Mouse (Mus musculus): ENCODE results near the gene H3f3a. TPM values are rescaled to one million over a fixed set of nuclear protein-coding genes. Genes with fewer than 3 reads are reported as not detected.

The H3f3a gene
- polyA plus RNA-seq, 2 experiments = 1,586 to 2,743 TPM

DNA sequence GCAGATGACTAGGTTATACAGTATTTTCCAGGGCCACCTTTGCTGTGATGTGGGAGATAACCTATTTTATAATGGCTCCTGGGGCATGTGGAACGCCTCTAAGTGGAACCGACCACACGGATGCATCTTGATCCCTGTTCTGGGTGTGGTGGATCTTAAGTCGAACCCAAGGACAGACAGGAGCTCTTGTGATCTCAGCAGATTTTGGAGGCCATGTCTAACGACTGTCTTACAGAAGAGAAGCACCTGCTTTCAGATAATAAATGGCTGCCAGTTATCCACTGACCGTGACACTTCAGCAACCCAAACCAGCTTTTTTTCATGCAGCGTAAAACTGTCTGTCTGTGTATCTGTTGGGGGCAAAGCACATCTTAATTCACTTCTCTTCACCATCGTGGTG lies 59.4 kb downstream of the H3f3a start:
- Histone ChIP-seq H3K36me3 (ENCODE audit: control insufficient read depth, insufficient read depth, low read length) (peaks cover 44% of the 10 kb centered on the region), H3K27ac (replicated peaks; ENCODE audit: low read depth, low read length) (no peak overlapping the region), H3K4me2 (replicated peaks; ENCODE audit: low read depth, low read length, severe bottlenecking) (no peak overlapping the region), H3K4me1 (ENCODE audit: control insufficient read depth, insufficient read depth, low read length) (no peaks in the 10 kb centered on the region), H3K9ac (ENCODE audit: low read depth, low read length, severe bottlenecking) (no peak overlapping the region), H3K27me3 (ENCODE audit: control insufficient read depth, insufficient read depth, low read length) (no peaks in the 10 kb centered on the region), H3K4me3 (replicated peaks; ENCODE audit: low read length) (no peak overlapping the region), H3K9me3 (ENCODE audit: control insufficient read depth, low read length) (no peaks in the 10 kb centered on the region)
- DNase-seq (ENCODE audit: low spot score) (no peak), ATAC-seq (ENCODE audit: low FRiP score, low read depth) (no peak)
- no peak for TF ChIP-seq POLR2A (IDR thresholded peaks at IDR 0.05; ENCODE audit: borderline replicate concordance, extremely low read depth, insufficient read depth, insufficient read length)
- 87% methylated on average over 8 of the region's 8 CpGs for WGBS

DNA sequence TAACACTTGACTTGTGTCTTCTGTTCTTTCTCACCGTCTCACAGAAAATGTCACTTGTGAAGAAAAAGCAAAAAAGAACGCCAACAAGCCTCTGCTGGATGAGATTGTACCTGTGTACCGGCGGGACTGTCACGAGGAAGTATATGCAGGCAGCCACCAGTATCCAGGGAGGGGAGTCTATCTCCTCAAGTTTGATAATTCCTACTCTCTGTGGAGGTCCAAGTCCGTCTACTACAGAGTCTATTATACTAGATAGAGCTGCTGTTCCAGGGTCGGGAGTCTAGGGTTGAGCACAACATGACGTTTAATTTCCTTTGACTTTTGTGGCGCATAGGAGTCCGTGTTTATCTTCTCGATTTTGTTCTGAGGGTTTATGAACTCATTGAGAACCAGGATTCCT lies 61.6 kb downstream of the H3f3a start:
- no peak for TF ChIP-seq POLR2A (IDR thresholded peaks at IDR 0.05; ENCODE audit: borderline replicate concordance, extremely low read depth, insufficient read depth, insufficient read length)
- ATAC-seq (ENCODE audit: low FRiP score, low read depth) = no peak
- Histone ChIP-seq H3K36me3 (ENCODE audit: control insufficient read depth, insufficient read depth, low read length) (peaks cover 63% of the 10 kb centered on the region), H3K27me3 (ENCODE audit: control insufficient read depth, insufficient read depth, low read length) (no peaks in the 10 kb centered on the region), H3K4me1 (ENCODE audit: control insufficient read depth, insufficient read depth, low read length) (no peaks in the 10 kb centered on the region), H3K4me3 (replicated peaks; ENCODE audit: low read length) (no peak overlapping the region), H3K9me3 (ENCODE audit: control insufficient read depth, low read length) (no peaks in the 10 kb centered on the region), H3K9ac (ENCODE audit: low read depth, low read length, severe bottlenecking) (no peak overlapping the region), H3K4me2 (replicated peaks; ENCODE audit: low read depth, low read length, severe bottlenecking) (no peak overlapping the region), H3K27ac (replicated peaks; ENCODE audit: low read depth, low read length) (no peak overlapping the region)
- 96% methylated on average over 11 of the region's 11 CpGs for WGBS
- no peak for DNase-seq (ENCODE audit: low spot score)

Other genes starting within 250 kb of the H3f3a start
- 89.0 and 107 TPM in 2 replicates for gene Parp1, start 245.0 kb downstream of the H3f3a start, polyA plus RNA-seq (2012; rRNA removed)
- 108 and 113 TPM in 2 replicates for gene Parp1, start 245.0 kb downstream of the H3f3a start, polyA plus RNA-seq (2014; fragmentation: Nextera tagmentation; extraction: Ambion mirVana)
- 10.8 and 14.8 TPM in 2 replicates for gene Lin9, start 172.8 kb downstream of the H3f3a start, polyA plus RNA-seq (2012; rRNA removed)
- 15.6 and 16.1 TPM in 2 replicates for gene Lin9, start 172.8 kb downstream of the H3f3a start, polyA plus RNA-seq (2014; fragmentation: Nextera tagmentation; extraction: Ambion mirVana)
- 0.13 and 0.17 TPM in 2 replicates for gene Mixl1, start 116.9 kb downstream of the H3f3a start, polyA plus RNA-seq (2012; rRNA removed)
- 0.14 and 0.23 TPM in 2 replicates for gene Mixl1, start 116.9 kb downstream of the H3f3a start, polyA plus RNA-seq (2014; fragmentation: Nextera tagmentation; extraction: Ambion mirVana)
- 40.1 and 41.9 TPM in 2 replicates for gene Acbd3, start 87.9 kb downstream of the H3f3a start, polyA plus RNA-seq (2012; rRNA removed)
- 29.4 and 30.3 TPM in 2 replicates for gene Acbd3, start 87.9 kb downstream of the H3f3a start, polyA plus RNA-seq (2014; fragmentation: Nextera tagmentation; extraction: Ambion mirVana)
- 24.6 and 29.8 TPM in 2 replicates for gene Sde2, start 37.2 kb upstream of the H3f3a start, polyA plus RNA-seq (2012; rRNA removed)
- 30.9 and 33.0 TPM in 2 replicates for gene Sde2, start 37.2 kb upstream of the H3f3a start, polyA plus RNA-seq (2014; fragmentation: Nextera tagmentation; extraction: Ambion mirVana)
- gene Lefty2, start 79.2 kb upstream of the H3f3a start, polyA plus RNA-seq (2012; rRNA removed) = 0.11 and 0.36 TPM in 2 replicates
- 0.17 and 0.80 TPM in 2 replicates for gene Lefty2, start 79.2 kb upstream of the H3f3a start, polyA plus RNA-seq (2014; fragmentation: Nextera tagmentation; extraction: Ambion mirVana)
- gene Pycr2, start 90.3 kb upstream of the H3f3a start, polyA plus RNA-seq (2012; rRNA removed) = 62.5 and 80.3 TPM in 2 replicates
- 91.5 and 95.6 TPM in 2 replicates for gene Pycr2, start 90.3 kb upstream of the H3f3a start, polyA plus RNA-seq (2014; fragmentation: Nextera tagmentation; extraction: Ambion mirVana)
- gene Lefty1, start 121.1 kb upstream of the H3f3a start, polyA plus RNA-seq (2012; rRNA removed) = 4.1 and 4.8 TPM in 2 replicates
- gene Lefty1, start 121.1 kb upstream of the H3f3a start, polyA plus RNA-seq (2014; fragmentation: Nextera tagmentation; extraction: Ambion mirVana) = 2.7 and 3.5 TPM in 2 replicates
- 47.9 and 56.9 TPM in 2 replicates for gene Tmem63a, start 128.4 kb upstream of the H3f3a start, polyA plus RNA-seq (2012; rRNA removed)
- 18.2 and 19.1 TPM in 2 replicates for gene Tmem63a, start 128.4 kb upstream of the H3f3a start, polyA plus RNA-seq (2014; fragmentation: Nextera tagmentation; extraction: Ambion mirVana)
- 6.7 TPM in 2 replicates for gene Ephx1, start 207.0 kb upstream of the H3f3a start, polyA plus RNA-seq (2012; rRNA removed)
- gene Ephx1, start 207.0 kb upstream of the H3f3a start, polyA plus RNA-seq (2014; fragmentation: Nextera tagmentation; extraction: Ambion mirVana) = 6.8 and 8.1 TPM in 2 replicates
- not detected in 2 replicates for gene 9130409I23Rik, start 237.3 kb upstream of the H3f3a start, polyA plus RNA-seq (2012; rRNA removed)
- gene 9130409I23Rik, start 237.3 kb upstream of the H3f3a start, polyA plus RNA-seq (2014; fragmentation: Nextera tagmentation; extraction: Ambion mirVana) = not detected in 2 replicates

Data from limb, embryonic 14.5 days (tissue).